Mouse (Mus musculus) WW6 (cell line): Measurements from ENCODE around the gene Epb41l2.

ENCODE experiments used
- DNase-seq: peaks from one replicate; pipeline ENCODE4 v3.0.0-alpha.2; 2013; ENCODE audit warnings: low read depth, low spot score

The Epb41l2 gene

DNA sequence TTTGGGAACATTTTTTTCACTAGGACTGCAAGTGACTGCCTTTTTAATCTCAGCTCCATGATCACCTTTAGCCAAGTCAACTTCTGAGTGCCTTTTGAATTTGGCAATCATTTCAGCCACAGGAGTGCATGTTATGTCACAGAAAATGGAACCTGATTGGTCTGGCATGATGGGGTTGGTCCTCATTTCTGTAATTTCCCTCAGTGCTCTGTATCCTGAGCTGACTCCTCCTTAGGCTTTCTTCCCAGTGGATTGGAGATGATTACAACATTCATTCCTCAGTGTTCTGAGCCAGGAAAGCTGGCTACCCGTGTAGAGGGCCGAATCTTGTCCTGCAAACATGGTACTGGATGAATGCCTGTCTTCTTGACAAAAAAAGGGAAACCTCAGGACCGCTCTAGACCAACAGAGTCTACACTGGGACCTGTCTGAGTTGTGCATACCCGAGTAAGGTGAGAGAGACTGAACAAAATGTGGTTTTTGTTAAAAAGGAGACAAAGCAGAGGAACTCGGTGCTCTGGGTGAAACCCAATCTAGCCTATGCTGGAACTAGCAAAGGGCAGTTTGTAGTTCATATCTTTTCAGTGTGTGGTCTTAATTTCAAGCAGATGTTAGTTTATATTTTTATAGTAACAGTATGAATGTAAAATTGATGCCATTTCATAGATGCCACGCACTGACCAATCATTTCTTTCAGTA lies 77.3 kb downstream of the Epb41l2 start:
- no peak for DNase-seq

DNA sequence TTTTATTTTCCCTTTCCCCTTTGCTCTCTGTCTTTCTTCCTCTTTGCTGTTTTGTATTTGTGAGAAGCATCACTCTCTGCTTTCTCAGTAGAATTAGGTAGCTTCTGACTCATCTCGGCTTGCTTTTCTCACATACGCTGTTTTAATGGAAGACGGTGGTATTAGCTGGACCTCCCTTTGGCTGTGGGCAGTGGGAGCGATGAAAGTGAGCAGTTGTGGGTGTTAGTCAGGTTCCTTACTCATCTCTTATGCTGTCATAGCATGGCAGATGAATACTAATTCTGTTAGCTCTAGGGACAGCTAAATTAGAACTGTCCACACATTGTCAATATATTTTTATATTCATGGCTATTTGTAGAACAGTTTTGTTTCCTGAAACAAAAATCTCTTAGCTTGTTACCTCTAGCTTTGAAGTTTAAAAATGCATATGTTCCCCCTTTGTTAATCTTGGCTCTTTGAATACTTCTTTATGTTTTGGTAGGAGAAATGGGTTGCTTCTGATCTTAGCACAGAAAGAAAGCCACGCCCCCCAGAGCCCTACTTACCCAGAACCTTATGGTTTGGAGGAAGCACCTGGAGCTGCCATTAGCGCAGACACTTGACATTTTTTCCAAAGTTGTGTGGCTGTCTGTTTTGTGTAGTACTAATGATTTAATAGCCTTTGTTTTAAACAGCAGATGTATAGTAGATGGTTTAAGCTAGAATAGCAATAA lies 78.1 kb downstream of the Epb41l2 start:
- DNase-seq, result no peak

DNA sequence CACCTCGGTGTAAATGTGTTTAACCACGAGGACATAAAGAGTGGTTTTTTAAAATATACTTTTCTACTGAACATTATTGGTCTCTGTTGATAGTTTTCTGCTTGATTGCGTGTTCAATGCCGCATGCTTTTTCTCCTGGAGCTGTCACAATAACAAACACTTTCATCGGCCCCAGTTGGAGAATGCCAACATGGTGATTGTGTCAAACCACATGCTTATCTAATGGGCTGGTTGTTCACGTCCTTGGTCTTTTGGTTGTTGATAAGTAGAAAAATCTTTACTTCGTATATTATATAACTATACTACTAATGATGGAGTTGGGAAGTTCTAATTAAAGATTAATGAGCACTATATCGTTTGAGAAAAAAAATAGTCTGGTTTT lies 78.7 kb downstream of the Epb41l2 start:
- DNase-seq, result no peak

DNA sequence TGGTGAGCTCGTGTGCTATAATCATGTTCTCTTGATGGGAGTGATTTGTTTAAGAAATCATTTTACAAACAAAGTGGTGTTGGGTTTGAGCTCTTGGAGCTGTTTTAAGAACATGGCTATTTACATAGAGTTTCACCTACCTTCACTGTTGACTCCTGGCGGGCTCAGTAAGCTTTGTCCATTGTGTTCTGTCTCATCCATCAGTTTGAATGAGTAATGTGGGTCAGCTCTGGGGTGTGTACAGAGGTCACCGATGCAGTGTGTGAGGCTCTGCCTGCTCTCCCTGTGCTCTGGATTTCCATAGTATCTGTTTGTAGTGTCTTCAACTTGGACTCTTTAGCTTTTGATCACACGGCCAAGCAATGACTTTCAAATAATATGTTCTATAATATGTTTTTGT lies 79.6 kb downstream of the Epb41l2 start:
- DNase-seq, result no peak

DNA sequence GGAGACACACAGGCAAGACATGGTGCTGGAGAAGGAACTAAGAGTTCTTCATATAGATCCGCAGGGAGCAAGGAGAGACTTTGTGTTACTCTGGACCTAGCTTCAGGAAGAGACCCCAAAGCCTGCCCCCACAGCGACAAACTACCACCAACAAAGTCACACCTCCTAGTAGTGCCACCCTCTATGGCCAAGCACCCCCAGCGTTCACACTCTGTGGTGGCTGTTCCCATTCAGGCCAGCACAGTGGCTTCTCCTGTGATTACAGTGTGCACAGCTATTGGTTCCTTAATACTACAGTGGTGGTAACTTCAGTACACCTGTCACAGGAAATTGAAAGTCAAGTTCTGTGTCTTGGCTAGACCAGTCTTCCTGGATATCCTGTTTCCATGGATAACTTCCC lies 80.3 kb downstream of the Epb41l2 start:
- no peak for DNase-seq

DNA sequence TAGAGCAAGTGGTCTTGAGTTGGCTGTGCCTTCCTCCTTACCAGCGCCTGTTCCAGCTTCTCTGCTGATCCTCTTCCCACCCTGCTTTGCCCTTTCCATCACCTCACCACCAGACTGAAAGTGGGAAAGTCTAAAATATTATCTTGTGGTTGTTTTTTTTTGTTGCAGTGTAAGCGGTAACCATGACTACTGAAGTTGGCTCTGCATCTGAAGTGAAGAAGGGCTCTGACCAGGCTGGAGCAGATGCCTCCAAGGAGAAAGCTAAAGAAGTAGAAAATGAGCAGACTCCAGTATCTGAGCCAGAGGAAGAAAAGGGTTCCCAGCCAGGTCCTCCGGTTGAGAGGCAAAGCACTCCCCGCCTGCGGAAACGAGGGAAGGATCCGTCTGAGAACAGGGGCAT lies 81.8 kb downstream of the Epb41l2 start:
- DNase-seq, result no peak

DNA sequence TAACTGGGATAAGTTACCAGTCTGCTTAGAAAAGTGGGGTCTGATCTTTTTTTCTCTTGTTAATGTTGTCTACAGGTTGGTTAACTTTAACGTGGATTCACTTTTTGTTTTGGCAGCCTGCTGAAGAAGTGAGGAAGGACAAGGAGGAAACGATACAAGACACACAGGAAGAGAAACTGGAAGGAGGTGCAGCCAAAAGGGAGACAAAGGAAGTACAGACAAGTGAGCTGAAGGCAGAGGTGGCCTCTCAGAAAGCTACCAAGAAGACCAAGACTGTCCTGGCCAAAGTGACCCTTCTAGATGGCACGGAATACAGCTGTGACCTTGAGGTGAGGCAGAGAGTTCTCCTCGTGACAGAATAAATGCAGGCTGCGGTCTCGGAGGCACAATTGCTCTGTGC lies 84.0 kb downstream of the Epb41l2 start:
- no peak for DNase-seq

DNA sequence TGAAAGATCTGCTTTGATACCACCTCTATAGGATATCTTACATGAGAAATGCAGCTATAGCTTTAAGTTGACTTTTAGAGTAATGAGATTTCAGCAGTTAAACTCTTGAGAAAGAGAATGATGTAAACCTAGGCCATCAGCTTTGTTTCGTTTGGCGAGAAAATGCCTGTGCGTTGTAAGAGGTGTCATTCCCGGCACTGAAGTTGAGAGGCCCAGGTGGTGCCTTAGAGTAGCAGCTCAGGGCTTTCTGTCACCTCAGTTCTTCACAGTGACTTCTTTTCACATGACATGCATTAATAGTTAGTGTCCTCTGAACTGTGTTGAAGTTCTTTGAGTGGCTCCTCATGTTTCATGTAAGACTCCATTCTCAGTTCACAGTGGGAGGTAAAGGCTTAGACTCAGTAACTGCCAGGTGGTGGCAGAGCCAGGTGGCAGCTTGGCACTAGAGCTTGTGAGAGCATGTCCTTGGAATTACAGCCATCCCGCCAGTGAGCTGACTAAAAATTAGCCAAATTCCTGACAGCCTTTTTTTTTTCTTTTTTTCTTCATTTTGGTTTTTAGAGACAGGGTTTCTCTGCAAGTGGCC lies 84.7 kb downstream of the Epb41l2 start:
- DNase-seq, result no peak

DNA sequence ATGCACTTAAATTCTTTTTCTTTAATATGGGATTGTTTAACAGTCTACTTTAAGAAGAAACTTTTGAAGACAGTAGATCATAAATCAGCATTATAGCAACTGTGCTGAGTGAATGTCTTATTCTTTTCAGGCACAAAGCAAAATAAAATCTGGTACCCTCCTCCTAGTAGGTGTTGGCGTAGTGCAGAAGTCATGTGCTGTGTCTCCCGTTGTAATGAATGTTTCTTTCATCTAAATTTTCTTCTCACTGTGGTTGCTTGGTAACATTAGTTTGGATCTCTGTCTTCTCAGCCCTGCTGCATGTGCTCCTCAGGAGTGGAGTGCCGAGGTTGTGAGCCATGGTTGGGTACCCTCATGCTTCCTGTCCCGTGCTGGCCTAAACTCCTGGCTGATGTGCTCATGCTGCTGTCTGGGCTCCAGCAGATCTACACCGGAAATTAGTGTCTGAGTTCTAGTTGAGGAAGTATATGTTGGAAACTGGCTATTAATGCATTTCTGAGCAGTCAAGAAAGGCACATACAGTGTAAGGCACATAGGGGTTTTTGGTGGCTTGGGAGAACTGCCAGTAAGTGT lies 87.4 kb downstream of the Epb41l2 start:
- no peak for DNase-seq

DNA sequence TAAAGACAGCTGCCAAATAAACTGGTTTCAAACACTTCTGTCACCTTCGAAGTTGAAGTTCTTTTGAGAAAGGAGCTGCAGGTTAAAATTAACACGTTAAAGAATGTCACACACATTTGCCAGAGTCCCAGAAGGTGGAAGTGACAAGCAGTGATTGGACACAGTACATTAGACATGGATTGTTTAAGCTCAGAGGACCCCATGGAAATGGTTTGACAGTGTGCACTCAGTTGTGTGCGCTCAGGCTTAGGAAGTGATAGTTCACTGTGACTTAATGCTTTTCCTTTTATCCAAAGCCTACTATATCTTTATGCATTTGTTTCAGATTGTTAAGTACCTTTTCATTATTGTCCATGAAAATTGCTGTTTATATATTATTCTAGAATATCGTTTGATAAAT lies 89.1 kb downstream of the Epb41l2 start:
- no peak for DNase-seq

DNA sequence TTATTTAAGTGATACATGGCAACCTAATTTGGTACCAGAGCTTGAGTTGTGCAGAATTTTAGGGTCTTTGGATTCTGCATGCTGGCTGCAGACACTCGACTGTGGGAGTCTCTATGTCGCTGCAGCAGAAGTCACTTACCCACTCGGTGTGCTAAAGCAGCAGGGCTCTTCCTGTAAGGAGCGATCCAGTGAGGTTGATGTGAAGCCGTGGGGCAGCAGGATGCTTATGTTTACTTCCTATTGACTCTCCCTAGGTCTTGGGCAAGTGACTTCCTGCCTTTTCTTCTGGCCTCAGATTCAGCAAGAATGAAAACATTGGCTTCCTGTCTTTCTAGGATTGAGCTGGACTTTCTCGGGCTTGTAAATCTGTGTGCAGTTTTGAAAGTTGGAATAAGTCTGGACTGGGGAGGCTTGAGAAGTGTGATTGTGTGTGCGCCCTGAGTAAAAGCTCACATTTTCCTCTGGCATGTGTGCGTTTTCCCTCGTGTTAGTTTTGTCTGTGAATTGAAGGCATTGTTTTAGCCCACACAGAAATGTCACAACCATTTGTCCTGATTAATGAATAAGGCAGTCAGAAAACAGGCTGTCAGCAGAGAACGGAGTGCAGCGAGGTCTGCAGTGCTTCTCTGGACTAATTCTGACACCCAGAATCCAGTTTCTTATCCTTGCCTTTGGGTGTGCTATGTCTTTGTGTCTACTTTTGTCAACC lies 89.9 kb downstream of the Epb41l2 start:
- DNase-seq, result no peak

DNA sequence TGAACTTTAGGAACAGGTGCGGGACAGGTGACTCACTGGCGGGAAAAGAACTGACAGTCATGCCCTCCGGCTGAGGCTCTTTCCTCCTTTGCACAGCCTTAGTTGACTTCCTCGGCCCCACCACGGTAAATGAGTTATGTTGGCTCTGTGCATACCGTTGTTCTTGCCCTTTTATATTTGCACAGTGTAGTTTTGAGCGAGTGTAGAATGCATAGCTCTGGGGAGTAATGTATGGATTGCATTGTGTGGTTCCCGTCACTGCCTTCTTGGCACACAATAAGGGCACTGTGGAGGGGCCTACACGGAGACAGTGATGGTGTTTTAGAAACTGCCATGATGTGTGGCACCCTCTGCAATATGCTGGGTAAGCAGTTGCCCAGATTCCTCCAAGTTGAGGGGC lies 93.6 kb downstream of the Epb41l2 start:
- no peak for DNase-seq

DNA sequence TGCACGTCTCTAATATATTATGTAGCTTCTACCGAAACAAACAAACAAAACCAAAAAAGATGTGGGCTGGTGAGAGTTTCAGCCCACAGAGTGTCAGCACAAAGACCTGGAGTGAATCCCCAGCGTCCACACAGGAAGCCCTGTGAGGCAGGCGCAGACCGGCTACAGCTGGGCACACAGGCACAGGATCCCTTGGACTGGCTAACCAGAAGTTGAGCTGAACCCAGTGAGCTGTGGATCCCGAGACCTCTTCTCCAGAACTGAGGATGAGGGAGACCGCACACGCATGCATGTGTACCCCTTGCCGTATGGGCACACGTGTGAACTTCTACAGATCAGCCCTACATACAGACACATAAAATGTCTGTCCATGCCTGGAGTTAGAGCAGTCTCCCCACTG lies 94.2 kb downstream of the Epb41l2 start:
- no peak for DNase-seq

DNA sequence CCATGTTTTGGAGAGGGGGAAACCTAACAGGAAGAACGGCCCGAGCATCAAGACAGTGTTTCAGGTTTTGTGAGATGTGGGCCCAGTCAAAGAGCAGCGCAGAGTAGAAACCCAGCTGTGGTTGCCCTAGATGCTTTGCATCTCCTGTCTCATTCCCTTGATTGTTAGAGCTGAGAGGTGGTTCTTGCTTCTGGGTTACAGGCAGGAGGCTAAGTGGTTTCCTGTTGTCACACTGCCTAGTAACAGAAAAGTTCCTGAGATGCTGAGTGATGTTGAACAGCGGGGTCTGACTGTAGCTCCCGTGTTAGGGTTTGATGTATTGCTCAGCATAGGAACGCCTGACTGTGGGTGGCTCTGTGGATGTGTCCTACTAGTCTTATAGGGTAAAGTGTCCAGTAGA lies 97.5 kb downstream of the Epb41l2 start:
- DNase-seq, result no peak

DNA sequence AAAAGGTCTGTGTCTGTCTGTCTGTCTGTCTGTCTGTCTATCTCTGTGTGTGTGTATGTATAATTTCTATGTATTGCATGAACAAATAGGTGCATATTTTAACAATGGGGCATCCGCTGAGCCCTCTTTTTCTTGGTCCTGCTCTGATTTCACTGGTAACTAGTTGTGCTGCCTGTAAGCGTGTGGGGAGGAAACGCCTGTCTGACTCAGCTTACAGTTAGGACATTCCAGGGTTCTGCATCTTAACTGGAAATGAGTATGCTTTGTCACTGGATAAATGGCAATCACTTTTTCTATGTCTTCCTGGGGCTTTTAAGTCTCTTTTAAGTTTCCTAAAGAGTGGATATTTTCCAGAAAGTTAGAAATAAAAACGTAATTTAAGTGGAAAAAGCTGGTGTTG lies 98.4 kb downstream of the Epb41l2 start:
- DNase-seq, result no peak

DNA sequence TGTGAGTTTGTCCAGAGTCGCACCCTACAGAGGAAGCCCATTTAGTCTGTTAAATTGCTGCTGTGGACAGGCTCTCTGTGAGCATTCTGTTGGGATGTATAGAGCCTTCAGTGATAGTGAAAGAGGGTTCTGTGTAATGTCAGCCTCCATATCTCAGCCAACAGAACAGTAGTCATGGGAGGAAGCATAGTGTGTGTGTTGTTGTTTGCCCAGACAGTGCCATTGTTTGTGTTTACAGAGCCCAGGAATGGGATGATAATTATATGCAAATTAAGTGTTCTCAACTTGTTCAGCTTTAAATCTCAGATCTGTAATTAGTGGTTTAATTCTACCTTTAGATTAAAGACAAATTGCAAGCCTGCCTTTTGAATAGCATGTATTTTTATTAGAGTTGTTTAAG lies 102.2 kb downstream of the Epb41l2 start:
- DNase-seq, result no peak

DNA sequence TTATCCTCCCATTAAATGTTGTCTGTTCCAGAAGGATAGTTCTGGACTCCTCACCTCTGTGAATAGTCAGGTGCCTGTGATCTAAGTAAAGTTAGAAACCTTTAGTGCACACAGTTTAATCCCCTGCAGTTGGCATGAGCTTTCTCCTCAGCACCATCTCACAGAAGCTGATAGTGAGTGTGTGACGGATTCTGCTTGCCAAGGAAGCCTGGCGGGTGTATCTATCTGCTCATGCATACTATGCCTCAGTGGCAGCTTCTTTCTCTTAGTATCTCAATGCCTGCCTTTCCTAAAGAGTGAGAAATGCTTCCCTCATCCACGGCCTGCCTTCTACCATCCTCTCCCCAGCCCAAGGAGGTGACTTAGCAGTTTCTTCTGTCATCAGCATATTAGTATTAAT lies 103.1 kb downstream of the Epb41l2 start:
- DNase-seq, result no peak

DNA sequence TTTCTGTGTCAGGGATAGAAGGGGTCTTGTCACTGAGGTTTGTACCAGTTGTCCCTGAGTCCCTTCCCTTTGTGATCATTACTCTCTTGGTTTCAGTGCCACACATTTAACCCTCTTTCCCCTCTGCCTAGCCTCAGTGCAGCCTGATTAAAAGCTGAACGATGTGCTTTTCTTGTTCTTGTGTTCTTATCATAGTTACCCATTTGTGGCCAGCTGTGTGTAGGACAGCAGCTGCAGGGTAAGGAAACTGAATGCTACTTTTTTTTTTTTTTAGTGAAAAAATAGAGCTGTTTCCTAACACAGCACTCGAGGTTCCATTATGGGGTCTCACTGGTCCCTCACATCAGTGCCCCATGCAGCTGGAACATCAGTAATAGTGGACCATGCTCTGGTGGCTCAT lies 106.9 kb downstream of the Epb41l2 start:
- DNase-seq, result no peak

DNA sequence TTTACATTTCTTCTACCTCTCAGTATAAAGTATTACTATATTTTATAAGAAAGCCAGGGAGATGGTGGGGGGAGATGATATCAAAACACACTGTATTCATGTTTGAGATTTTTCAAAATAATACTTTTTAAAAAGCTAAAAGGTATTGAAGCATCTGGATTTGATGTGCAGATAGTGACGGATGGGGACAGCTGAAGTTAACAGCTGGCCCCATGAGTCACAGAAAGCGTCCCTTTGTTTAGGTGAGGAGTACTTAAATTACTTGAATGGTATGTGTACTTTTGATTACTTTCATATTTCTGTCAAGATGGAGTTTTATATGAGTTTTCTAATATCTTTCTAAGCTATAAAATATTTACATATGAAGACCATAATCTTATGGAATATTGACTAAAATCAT lies 112.3 kb downstream of the Epb41l2 start:
- no peak for DNase-seq

DNA sequence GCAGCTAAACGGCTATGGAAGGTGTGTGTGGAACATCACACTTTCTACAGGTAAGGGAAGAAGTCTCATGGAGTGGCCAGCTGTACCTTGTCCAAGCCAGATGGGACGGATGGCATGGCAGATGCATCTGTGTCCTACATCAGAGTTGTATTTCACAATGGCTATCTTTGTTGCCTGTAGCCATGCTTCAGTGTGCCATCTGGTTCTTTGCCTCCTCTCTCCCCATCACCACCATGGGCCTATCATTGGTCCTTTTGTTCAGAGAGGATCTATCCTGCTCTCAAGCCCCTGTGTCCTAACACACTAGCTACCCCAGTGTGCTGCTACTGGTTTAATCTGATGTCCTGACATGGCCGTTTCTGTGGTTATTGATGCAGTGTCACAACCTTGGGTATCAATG lies 120.1 kb downstream of the Epb41l2 start:
- no peak for DNase-seq

DNA sequence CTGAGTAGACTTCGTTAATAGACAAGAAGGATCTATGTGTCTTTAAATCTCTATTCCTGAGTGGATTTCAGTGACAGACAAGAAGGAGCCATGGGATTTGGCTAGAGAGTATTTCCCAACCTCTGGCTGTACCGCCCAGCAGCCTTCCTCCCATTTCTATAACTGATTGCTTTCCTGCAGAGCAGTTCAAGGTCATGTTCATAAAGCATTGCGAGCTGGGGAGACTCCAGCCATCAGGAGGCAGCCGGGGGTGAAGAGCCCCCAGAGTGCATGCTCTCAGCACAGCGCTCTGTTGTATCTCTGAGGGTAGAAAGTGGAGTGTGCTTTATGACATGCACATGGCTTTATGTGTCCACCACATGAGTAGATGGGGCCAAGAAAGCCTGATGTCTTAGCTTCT lies 123.2 kb downstream of the Epb41l2 start:
- DNase-seq, result no peak

DNA sequence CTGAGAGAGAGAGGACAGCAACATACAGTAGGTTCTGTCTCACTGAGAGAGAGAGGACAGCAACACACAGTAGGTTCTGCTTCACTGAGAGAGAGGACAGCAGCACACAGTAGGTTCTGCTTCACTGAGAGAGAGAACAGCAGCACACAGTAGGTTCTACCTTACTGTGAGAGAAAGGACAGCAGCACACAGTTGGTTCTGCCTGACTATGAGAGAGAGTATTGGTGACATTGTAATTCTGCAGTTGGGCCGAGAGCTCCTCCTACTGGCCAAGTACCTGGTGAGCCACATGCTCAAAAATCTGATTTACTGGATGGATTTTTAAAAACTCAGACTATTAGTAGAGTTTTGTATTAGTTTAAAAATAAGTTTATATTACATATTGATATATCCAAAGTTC lies 128.9 kb downstream of the Epb41l2 start:
- DNase-seq, result peak; percentile 9
